Mouse (Mus musculus): ENCODE data around the gene Gm17949. TPM values are rescaled to one million over a fixed set of nuclear protein-coding genes. Genes with fewer than 3 reads are reported as not detected.

Gene Gm17949
- total RNA-seq, 2 experiments from 2014 or later, result not detected

- intact Hi-C loops (cut with DNase I), result loop anchor here (1.0 to 10.0 kb wide), 3 partner anchors 14 to 248 kb away; partner anchors contain the start of genes Gm17949, Gpr108, Gtf2f1 and Trip10
- H3K27ac ChIP-seq, result peak within 1 kb of the TSS; percentile 84
- DNase-seq, result peak; percentile 98
- TF ChIP-seq CTCF (IDR thresholded peaks at IDR 0.05), result peak; percentile 83
- H3K4me3 ChIP-seq, result peak within 1 kb of the TSS; percentile 90
These were observed 14.1 kb upstream of the Gm17949 start, which contains the start of gene Alkbh7 for GRCm38 (mm10) chr17:56997029-56997667. TSS of gene Alkbh7 (plus strand) at chr17:56997339.

GRCm38 (mm10) chr17:56999414-56999813 lies 11.9 kb upstream of the Gm17949 start:
- Histone ChIP-seq H3K27ac (no peak overlapping the region), H3K4me3 (no peak overlapping the region)
- no peak for TF ChIP-seq CTCF (IDR thresholded peaks at IDR 0.05)
- intact Hi-C loops (cut with DNase I), result loop anchor here (10.0 kb wide), 1 partner anchor 245 kb away; the partner anchor contains the start of genes Gpr108 and Trip10
- no peak for DNase-seq

- no peak for TF ChIP-seq CTCF (IDR thresholded peaks at IDR 0.05)
- H3K4me3 ChIP-seq, result no peak within 1 kb of the TSS
- intact Hi-C loops (cut with DNase I), result loop anchor here (10.0 kb wide), 1 partner anchor 245 kb away; the partner anchor contains the start of genes Gpr108 and Trip10
- H3K27ac ChIP-seq, result no peak within 1 kb of the TSS
- no peak for DNase-seq
These were observed 11.2 kb upstream of the Gm17949 start, which contains the start of gene Pspn for GRCm38 (mm10) chr17:56999968-57000609. TSS of gene Pspn (minus strand) at chr17:57000018.

- DNase-seq, result no peak
- Histone ChIP-seq H3K4me3 (no peak overlapping the region), H3K27ac (no peak overlapping the region)
- no peak for TF ChIP-seq CTCF (IDR thresholded peaks at IDR 0.05)
- intact Hi-C loops (cut with DNase I), result no loop called here
These were observed 10.0 kb upstream of the Gm17949 start for GRCm38 (mm10) chr17:57001228-57001627.

GRCm38 (mm10) chr17:57003994-57004393 lies 7.3 kb upstream of the Gm17949 start:
- H3K4me3 ChIP-seq, result no peak overlapping the region
- no peak for TF ChIP-seq CTCF (IDR thresholded peaks at IDR 0.05)
- intact Hi-C loops (cut with DNase I), result no loop called here
- DNase-seq, result no peak
- H3K27ac ChIP-seq, result no peak overlapping the region

- intact Hi-C loops (cut with DNase I), result no loop called here
These were observed 3.9 kb upstream of the Gm17949 start for GRCm38 (mm10) chr17:57007137-57007905.

GRCm38 (mm10) chr17:57010911-57011235 lies 396 bp upstream of the Gm17949 start:
- no peak for TF ChIP-seq CTCF (IDR thresholded peaks at IDR 0.05)
- Histone ChIP-seq H3K4me3 (peak overlapping the region; percentile 84), H3K27ac (peak overlapping the region; percentile 95)
- intact Hi-C loops (cut with DNase I), result loop anchor here (1.0 kb wide), 1 partner anchor 14 kb away; the partner anchor contains the start of gene Alkbh7
- DNase-seq, result no peak

More at GRCm38 (mm10) chr17:57007137-57007905, 3.9 kb upstream of the Gm17949 start:
- TF ChIP-seq CTCF (IDR thresholded peaks at IDR 0.05), result no peak; the same call in 1 of the 2 replicates
- Histone ChIP-seq H3K4me3 (no peak overlapping the region), H3K27ac (no peak overlapping the region)
- DNase-seq, result no peak

- H3K4me3 ChIP-seq, result peak overlapping the region; percentile 84
- intact Hi-C loops (cut with DNase I), result loop anchor here (2.0 kb wide), 1 partner anchor 14 kb away; no protein-coding TSS in a partner anchor
- peak overlapping the region; percentile 95 for H3K27ac ChIP-seq
- DNase-seq, result no peak
- no peak for TF ChIP-seq CTCF (IDR thresholded peaks at IDR 0.05)
These were observed 1.1 kb downstream of the Gm17949 start for GRCm38 (mm10) chr17:57012245-57012795.

- intact Hi-C loops (cut with DNase I), result no loop called here
- no peak overlapping the region for H3K4me3 ChIP-seq
- no peak for TF ChIP-seq CTCF (IDR thresholded peaks at IDR 0.05)
- no peak for DNase-seq
- H3K27ac ChIP-seq, result no peak overlapping the region
These were observed 8.4 kb downstream of the Gm17949 start for GRCm38 (mm10) chr17:57019693-57020092.

- intact Hi-C loops (cut with DNase I), result no loop called here
- DNase-seq, result no peak
- Histone ChIP-seq H3K4me3 (no peak overlapping the region), H3K27ac (no peak overlapping the region)
- TF ChIP-seq CTCF (IDR thresholded peaks at IDR 0.05), result no peak
These were observed 9.7 kb downstream of the Gm17949 start for GRCm38 (mm10) chr17:57020960-57021359.

- TF ChIP-seq CTCF (IDR thresholded peaks at IDR 0.05), result no peak
- no peak overlapping the region for H3K4me3 ChIP-seq
- DNase-seq, result no peak
- intact Hi-C loops (cut with DNase I), result loop anchor here (2.0 kb wide), 1 partner anchor 15 kb away; no protein-coding TSS in a partner anchor
- H3K27ac ChIP-seq, result no peak overlapping the region
These were observed 16.2 kb downstream of the Gm17949 start for GRCm38 (mm10) chr17:57027471-57027870.

- peak overlapping the region; percentile 89 for H3K27ac ChIP-seq
- intact Hi-C loops (cut with DNase I), result no loop called here
- no peak for TF ChIP-seq CTCF (IDR thresholded peaks at IDR 0.05)
These were observed 18.4 kb downstream of the Gm17949 start for GRCm38 (mm10) chr17:57029691-57030090.

More at GRCm38 (mm10) chr17:57029691-57030090, 18.4 kb downstream of the Gm17949 start:
- peak overlapping the region; percentile 84 for H3K4me3 ChIP-seq
- no peak for DNase-seq

All from gastrocnemius, adult 2 months (tissue).